Mouse (Mus musculus): ENCODE data around the gene Bpifa5. TPM values are rescaled to one million over a fixed set of nuclear protein-coding genes. Genes with fewer than 3 reads are reported as not detected.

Gene Bpifa5
- polyA plus RNA-seq, 1 experiment from 2014 or later: not detected

- Histone ChIP-seq H3K27me3 (ENCODE audit: control insufficient read depth, insufficient read depth, low read length) (no peaks in the 10 kb centered on the region), H3K4me2 (no peak overlapping the region), H3K27ac (ENCODE audit: low read depth, low read length) (no peak overlapping the region), H3K4me3 (ENCODE audit: low read depth, low read length) (no peak overlapping the region), H3K4me1 (ENCODE audit: control insufficient read depth, insufficient read depth, low read length) (peaks cover 11% of the 10 kb centered on the region; the same call in 1 of the 2 replicates), H3K36me3 (ENCODE audit: control insufficient read depth, insufficient read depth, low read length) (no peaks in the 10 kb centered on the region), H3K9ac (ENCODE audit: low read depth, low read length) (no peak overlapping the region), H3K9me3 (replicated peaks; ENCODE audit: control insufficient read depth, low read length) (no peaks in the 10 kb centered on the region)
- WGBS (ENCODE audit: insufficient replicate concordance): 43% methylated on average over 2 of the region's 2 CpGs
- no peak for ATAC-seq (replicated peaks; ENCODE audit: insufficient number of reproducible peaks, low FRiP score, low TSS enrichment)
These were observed 29.7 kb downstream of the Bpifa5 start for GRCm38 (mm10) chr2:154192141-154192540.

DNA sequence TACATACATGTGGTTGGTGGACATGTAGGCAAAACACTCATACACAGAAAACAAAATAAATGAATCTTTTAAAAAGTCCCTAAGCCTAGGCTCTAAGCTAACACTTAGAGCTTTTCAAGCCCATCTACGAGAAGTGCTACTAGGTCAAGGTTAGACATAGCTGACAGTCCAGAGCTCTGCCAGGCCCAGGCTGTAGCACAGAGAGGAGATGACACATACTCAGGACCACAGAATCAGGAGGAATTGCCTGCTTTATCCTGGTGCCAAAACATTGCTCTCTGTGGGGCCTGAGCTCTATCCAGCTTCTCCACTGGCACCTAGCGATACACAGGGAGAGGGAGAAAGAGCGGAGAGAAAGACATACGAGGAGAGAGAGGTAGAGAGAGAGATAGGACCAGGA is 30.7 kb downstream of the Bpifa5 start:
- Histone ChIP-seq H3K36me3 (ENCODE audit: control insufficient read depth, insufficient read depth, low read length) (no peaks in the 10 kb centered on the region), H3K9me3 (replicated peaks; ENCODE audit: control insufficient read depth, low read length) (no peaks in the 10 kb centered on the region), H3K4me1 (ENCODE audit: control insufficient read depth, insufficient read depth, low read length) (peaks cover 11% of the 10 kb centered on the region; the same call in 1 of the 2 replicates), H3K27ac (ENCODE audit: low read depth, low read length) (no peak overlapping the region), H3K27me3 (ENCODE audit: control insufficient read depth, insufficient read depth, low read length) (no peaks in the 10 kb centered on the region), H3K9ac (ENCODE audit: low read depth, low read length) (no peak overlapping the region), H3K4me3 (ENCODE audit: low read depth, low read length) (no peak overlapping the region), H3K4me2 (no peak overlapping the region)
- no peak for ATAC-seq (replicated peaks; ENCODE audit: insufficient number of reproducible peaks, low FRiP score, low TSS enrichment)
- WGBS (ENCODE audit: insufficient replicate concordance): 76% methylated on average over 4 of the region's 4 CpGs

DNA sequence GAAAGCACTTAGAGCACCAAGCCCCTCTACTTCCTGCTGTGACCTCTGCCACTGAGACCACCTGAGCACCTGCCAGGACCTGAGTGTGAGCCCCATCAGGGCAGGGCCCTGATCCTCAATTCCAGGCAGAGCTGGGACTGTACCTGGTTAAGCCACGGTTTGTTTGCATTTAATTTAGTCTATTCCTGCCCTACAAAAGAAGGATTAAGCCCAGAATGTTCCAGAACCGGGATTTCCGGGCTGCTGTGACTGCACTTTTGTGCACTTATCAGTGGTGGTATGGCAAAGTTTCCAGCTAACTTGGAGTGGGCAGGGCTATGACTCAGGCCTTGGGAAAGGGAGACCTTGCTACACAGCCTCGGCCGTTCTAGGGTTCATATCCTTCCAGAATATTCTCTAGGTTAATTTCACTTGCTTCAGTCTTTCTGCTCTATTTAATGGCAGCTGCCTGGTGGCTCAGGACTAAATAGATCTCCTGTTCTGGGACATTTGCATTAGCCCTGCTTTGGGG is 31.6 kb downstream of the Bpifa5 start:
- WGBS (ENCODE audit: insufficient replicate concordance): 50% methylated on average over 5 of the region's 5 CpGs
- Histone ChIP-seq H3K9me3 (replicated peaks; ENCODE audit: control insufficient read depth, low read length) (no peaks in the 10 kb centered on the region), H3K27me3 (ENCODE audit: control insufficient read depth, insufficient read depth, low read length) (no peaks in the 10 kb centered on the region), H3K36me3 (ENCODE audit: control insufficient read depth, insufficient read depth, low read length) (no peaks in the 10 kb centered on the region), H3K9ac (ENCODE audit: low read depth, low read length) (no peak overlapping the region), H3K27ac (ENCODE audit: low read depth, low read length) (no peak overlapping the region), H3K4me1 (ENCODE audit: control insufficient read depth, insufficient read depth, low read length) (peaks cover 11% of the 10 kb centered on the region; the same call in 1 of the 2 replicates), H3K4me3 (ENCODE audit: low read depth, low read length) (no peak overlapping the region), H3K4me2 (no peak overlapping the region)
- ATAC-seq (replicated peaks; ENCODE audit: insufficient number of reproducible peaks, low FRiP score, low TSS enrichment): no peak

GRCm38 (mm10) chr2:154197036-154197435 is 34.6 kb downstream of the Bpifa5 start:
- 85% methylated on average over 9 of the region's 9 CpGs for WGBS (ENCODE audit: insufficient replicate concordance)
- ATAC-seq (replicated peaks; ENCODE audit: insufficient number of reproducible peaks, low FRiP score, low TSS enrichment): no peak

GRCm38 (mm10) chr2:154204630-154205029 is 42.2 kb downstream of the Bpifa5 start:
- H3K9ac ChIP-seq (ENCODE audit: low read depth, low read length): no peak overlapping the region
- no peaks in the 10 kb centered on the region for H3K36me3 ChIP-seq (ENCODE audit: control insufficient read depth, insufficient read depth, low read length)
- ATAC-seq (replicated peaks; ENCODE audit: insufficient number of reproducible peaks, low FRiP score, low TSS enrichment): no peak
- H3K27ac ChIP-seq (ENCODE audit: low read depth, low read length): no peak overlapping the region
- H3K4me3 ChIP-seq (ENCODE audit: low read depth, low read length): no peak overlapping the region
- H3K4me1 ChIP-seq (ENCODE audit: control insufficient read depth, insufficient read depth, low read length): 0 out of 2 replicates have a peak, but pooled peaks cover 5% of the 10 kb centered on the region
- H3K4me2 ChIP-seq: no peak overlapping the region
- H3K9me3 ChIP-seq (replicated peaks; ENCODE audit: control insufficient read depth, low read length): no peaks in the 10 kb centered on the region
- no peaks in the 10 kb centered on the region for H3K27me3 ChIP-seq (ENCODE audit: control insufficient read depth, insufficient read depth, low read length)
- 90% methylated on average over 4 of the region's 4 CpGs for WGBS (ENCODE audit: insufficient replicate concordance)

More at GRCm38 (mm10) chr2:154197036-154197435, 34.6 kb downstream of the Bpifa5 start:
- Histone ChIP-seq H3K9ac (ENCODE audit: low read depth, low read length) (no peak overlapping the region), H3K27me3 (ENCODE audit: control insufficient read depth, insufficient read depth, low read length) (no peaks in the 10 kb centered on the region), H3K27ac (ENCODE audit: low read depth, low read length) (no peak overlapping the region), H3K9me3 (replicated peaks; ENCODE audit: control insufficient read depth, low read length) (no peaks in the 10 kb centered on the region), H3K4me3 (ENCODE audit: low read depth, low read length) (no peak overlapping the region), H3K4me2 (no peak overlapping the region), H3K4me1 (ENCODE audit: control insufficient read depth, insufficient read depth, low read length) (peaks cover 8% of the 10 kb centered on the region; the same call in 1 of the 2 replicates), H3K36me3 (ENCODE audit: control insufficient read depth, insufficient read depth, low read length) (no peaks in the 10 kb centered on the region)

DNA sequence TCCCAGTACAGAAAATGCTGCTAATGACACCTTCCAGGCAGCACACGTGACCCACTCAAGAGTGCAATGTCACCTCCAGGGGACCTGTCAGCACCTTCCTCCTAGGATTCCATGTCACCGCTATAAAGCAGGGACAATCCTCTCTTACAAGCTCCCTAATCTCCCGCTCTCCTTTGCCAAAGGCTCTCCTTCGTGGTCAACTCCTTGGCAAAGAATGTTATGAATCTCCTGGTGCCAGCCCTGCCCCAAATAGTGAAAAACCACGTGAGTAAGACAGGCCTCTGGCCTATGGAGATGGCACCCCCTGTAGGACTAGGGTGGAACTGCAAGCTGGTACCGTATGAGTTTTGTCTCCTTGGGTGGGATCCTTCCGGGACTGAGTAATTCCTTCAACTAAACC is 44.5 kb downstream of the Bpifa5 start:
- H3K4me2 ChIP-seq: no peak overlapping the region
- H3K9me3 ChIP-seq (replicated peaks; ENCODE audit: control insufficient read depth, low read length): no peaks in the 10 kb centered on the region
- H3K4me3 ChIP-seq (ENCODE audit: low read depth, low read length): no peak overlapping the region
- 37% methylated on average over 7 of the region's 7 CpGs for WGBS (ENCODE audit: insufficient replicate concordance)
- no peak overlapping the region for H3K9ac ChIP-seq (ENCODE audit: low read depth, low read length)
- 0 out of 2 replicates have a peak, but pooled peaks cover 5% of the 10 kb centered on the region for H3K4me1 ChIP-seq (ENCODE audit: control insufficient read depth, insufficient read depth, low read length)
- H3K27me3 ChIP-seq (ENCODE audit: control insufficient read depth, insufficient read depth, low read length): no peaks in the 10 kb centered on the region
- H3K36me3 ChIP-seq (ENCODE audit: control insufficient read depth, insufficient read depth, low read length): no peaks in the 10 kb centered on the region
- no peak overlapping the region for H3K27ac ChIP-seq (ENCODE audit: low read depth, low read length)
- ATAC-seq (replicated peaks; ENCODE audit: insufficient number of reproducible peaks, low FRiP score, low TSS enrichment): peak; percentile 63

- 18% methylated on average over 3 of the region's 3 CpGs for WGBS (ENCODE audit: insufficient replicate concordance)
- no peak for ATAC-seq (replicated peaks; ENCODE audit: insufficient number of reproducible peaks, low FRiP score, low TSS enrichment)
- no peaks in the 10 kb centered on the region for H3K9me3 ChIP-seq (replicated peaks; ENCODE audit: control insufficient read depth, low read length)
- no peak overlapping the region for H3K4me3 ChIP-seq (ENCODE audit: low read depth, low read length)
- no peak overlapping the region for H3K27ac ChIP-seq (ENCODE audit: low read depth, low read length)
- no peaks in the 10 kb centered on the region for H3K36me3 ChIP-seq (ENCODE audit: control insufficient read depth, insufficient read depth, low read length)
- H3K27me3 ChIP-seq (ENCODE audit: control insufficient read depth, insufficient read depth, low read length): no peaks in the 10 kb centered on the region
- H3K4me1 ChIP-seq (ENCODE audit: control insufficient read depth, insufficient read depth, low read length): 0 out of 2 replicates have a peak, but pooled peaks cover 5% of the 10 kb centered on the region
- no peak overlapping the region for H3K4me2 ChIP-seq
- H3K9ac ChIP-seq (ENCODE audit: low read depth, low read length): no peak overlapping the region
These were observed 46.7 kb downstream of the Bpifa5 start for GRCm38 (mm10) chr2:154209112-154209511.

GRCm38 (mm10) chr2:154211121-154211520 is 48.7 kb downstream of the Bpifa5 start:
- Histone ChIP-seq H3K27ac (ENCODE audit: low read depth, low read length) (no peak overlapping the region), H3K27me3 (ENCODE audit: control insufficient read depth, insufficient read depth, low read length) (no peaks in the 10 kb centered on the region), H3K4me3 (ENCODE audit: low read depth, low read length) (no peak overlapping the region), H3K4me1 (ENCODE audit: control insufficient read depth, insufficient read depth, low read length) (0 out of 2 replicates have a peak, but pooled peaks cover 5% of the 10 kb centered on the region), H3K9me3 (replicated peaks; ENCODE audit: control insufficient read depth, low read length) (no peaks in the 10 kb centered on the region), H3K9ac (ENCODE audit: low read depth, low read length) (no peak overlapping the region), H3K4me2 (no peak overlapping the region), H3K36me3 (ENCODE audit: control insufficient read depth, insufficient read depth, low read length) (no peaks in the 10 kb centered on the region)
- 56% methylated on average over 1 of the region's 1 CpGs for WGBS (ENCODE audit: insufficient replicate concordance)
- ATAC-seq (replicated peaks; ENCODE audit: insufficient number of reproducible peaks, low FRiP score, low TSS enrichment): no peak

- Histone ChIP-seq H3K36me3 (ENCODE audit: control insufficient read depth, insufficient read depth, low read length) (no peaks in the 10 kb centered on the region), H3K27ac (ENCODE audit: low read depth, low read length) (no peak overlapping the region), H3K4me1 (ENCODE audit: control insufficient read depth, insufficient read depth, low read length) (0 out of 2 replicates have a peak, but pooled peaks cover 5% of the 10 kb centered on the region), H3K27me3 (ENCODE audit: control insufficient read depth, insufficient read depth, low read length) (no peaks in the 10 kb centered on the region), H3K9me3 (replicated peaks; ENCODE audit: control insufficient read depth, low read length) (no peaks in the 10 kb centered on the region), H3K9ac (ENCODE audit: low read depth, low read length) (no peak overlapping the region), H3K4me3 (ENCODE audit: low read depth, low read length) (no peak overlapping the region), H3K4me2 (no peak overlapping the region)
- ATAC-seq (replicated peaks; ENCODE audit: insufficient number of reproducible peaks, low FRiP score, low TSS enrichment): no peak
- WGBS (ENCODE audit: insufficient replicate concordance): 79% methylated on average over 4 of the region's 4 CpGs
These were observed 49.5 kb downstream of the Bpifa5 start for GRCm38 (mm10) chr2:154211881-154212280.

Measured in heart, embryonic 11.5 days (tissue).